Mouse (Mus musculus): ENCODE data around the gene Plbd2. TPM values are rescaled to one million over a fixed set of nuclear protein-coding genes. Genes with fewer than 3 reads are reported as not detected.

The Plbd2 gene
- polyA plus RNA-seq, 2 experiments: 4.3 to 10.3 TPM

GRCm38 (mm10) chr5:120536046-120536445, 32.6 kb upstream of the Plbd2 start:
- H3K36me3 ChIP-seq (replicated peaks; ENCODE audit: control insufficient read depth, insufficient read depth, low read depth): peaks cover 27% of the 10 kb centered on the region
- no peaks in the 10 kb centered on the region for H3K4me1 ChIP-seq (replicated peaks; ENCODE audit: control insufficient read depth in 2 of 2, insufficient read depth in 2 of 2, low read length in 1 of 2)
- H3K27ac ChIP-seq: no peak overlapping the region
- TF ChIP-seq EP300 (IDR thresholded peaks at IDR 0.05; ENCODE audit: low read depth) (no peak), CTCF (IDR thresholded peaks at IDR 0.05; ENCODE audit: low read depth) (no peak)
- H3K4me3 ChIP-seq (ENCODE audit: insufficient read depth in 1 of 2, low read depth in 2 of 2, low read length in 2 of 2): no peak overlapping the region
- no peak overlapping the region for H3K4me2 ChIP-seq (ENCODE audit: low read depth)
- no peaks in the 10 kb centered on the region for H3K9me3 ChIP-seq (ENCODE audit: control insufficient read depth, low read length)
- no peak for ATAC-seq (ENCODE audit: insufficient read depth)
- no peak for DNase-seq (ENCODE audit: low read depth in 3 of 3, low spot score in 3 of 3)
- no peaks in the 10 kb centered on the region for H3K27me3 ChIP-seq (ENCODE audit: control insufficient read depth, insufficient read depth, low read length)
- H3K9ac ChIP-seq (replicated peaks): no peak overlapping the region
- WGBS (ENCODE audit: insufficient replicate concordance): 83% methylated on average over 13 of the region's 13 CpGs

DNA sequence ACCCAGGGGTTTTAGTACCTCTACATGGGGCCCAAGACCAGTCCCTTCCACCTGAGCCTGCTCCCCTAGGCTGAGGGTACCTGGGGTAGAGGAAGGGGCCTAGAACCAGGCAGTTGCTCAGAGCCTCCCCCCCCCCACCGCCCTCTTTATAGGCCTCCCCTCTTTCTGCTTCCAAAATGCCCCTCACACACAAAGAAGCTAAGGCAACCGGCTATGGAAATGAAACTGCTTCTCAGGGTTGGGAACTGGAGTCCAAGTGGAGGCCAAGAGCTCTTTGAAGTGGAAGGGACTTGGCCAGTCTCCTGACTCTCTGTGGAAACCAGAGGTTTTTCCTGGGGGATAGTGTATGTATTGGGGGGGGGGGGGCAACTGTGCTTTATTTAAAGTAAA, 31.3 kb upstream of the Plbd2 start:
- H3K36me3 ChIP-seq (replicated peaks; ENCODE audit: control insufficient read depth, insufficient read depth, low read depth): peaks cover 16% of the 10 kb centered on the region

DNA sequence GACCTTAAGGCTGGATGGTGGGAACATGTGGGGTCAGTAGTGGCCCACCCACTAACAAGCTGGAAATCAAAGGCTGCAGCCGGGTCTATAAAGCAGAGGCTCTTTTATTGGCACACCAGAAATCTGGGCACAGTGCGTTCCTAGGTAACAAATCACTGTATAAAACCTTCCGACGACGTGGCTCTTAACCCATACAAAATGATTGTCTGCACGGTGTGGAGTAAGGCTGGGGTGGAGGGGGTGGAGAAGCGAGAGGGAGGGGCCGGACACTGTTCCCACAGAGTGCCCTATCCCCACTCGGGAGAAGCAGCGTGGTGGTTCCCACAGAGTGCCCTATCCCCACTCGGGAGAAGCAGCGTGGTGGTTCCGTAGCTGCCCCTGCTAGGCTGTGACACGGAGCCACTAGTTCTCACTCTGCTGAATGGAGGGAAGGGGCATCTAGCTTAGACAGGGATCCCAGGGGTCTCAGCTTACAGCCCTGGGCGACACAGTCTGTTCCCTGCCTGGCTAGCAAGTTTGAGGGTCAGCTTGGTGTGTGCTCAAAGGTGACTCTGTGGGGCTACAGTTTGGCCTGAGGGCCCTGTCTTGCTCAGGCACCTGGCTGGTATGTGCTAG, 30.8 kb upstream of the Plbd2 start:
- TF ChIP-seq EP300 (IDR thresholded peaks at IDR 0.05; ENCODE audit: low read depth): no peak
- TF ChIP-seq CTCF (IDR thresholded peaks at IDR 0.05; ENCODE audit: low read depth): no peak
- H3K36me3 ChIP-seq (replicated peaks; ENCODE audit: control insufficient read depth, insufficient read depth, low read depth): peaks cover 13% of the 10 kb centered on the region; the same call in 1 of the 2 replicates
- no peak overlapping the region for H3K4me3 ChIP-seq (ENCODE audit: insufficient read depth in 1 of 2, low read depth in 2 of 2, low read length in 2 of 2)
- no peak overlapping the region for H3K27ac ChIP-seq
- H3K4me1 ChIP-seq (replicated peaks; ENCODE audit: control insufficient read depth in 2 of 2, insufficient read depth in 2 of 2, low read length in 1 of 2): no peaks in the 10 kb centered on the region
- H3K4me2 ChIP-seq (ENCODE audit: low read depth): no peak overlapping the region
- WGBS (ENCODE audit: insufficient replicate concordance): 78% methylated on average over 15 of the region's 15 CpGs
- H3K27me3 ChIP-seq (ENCODE audit: control insufficient read depth, insufficient read depth, low read length): no peaks in the 10 kb centered on the region
- no peaks in the 10 kb centered on the region for H3K9me3 ChIP-seq (ENCODE audit: control insufficient read depth, low read length)
- ATAC-seq (ENCODE audit: insufficient read depth) (no peak), DNase-seq (ENCODE audit: low read depth in 3 of 3, low spot score in 3 of 3) (no peak)
- H3K9ac ChIP-seq (replicated peaks): no peak overlapping the region

More for the DNA sequence above, 31.3 kb upstream of the Plbd2 start:
- H3K27me3 ChIP-seq (ENCODE audit: control insufficient read depth, insufficient read depth, low read length): no peaks in the 10 kb centered on the region
- no peaks in the 10 kb centered on the region for H3K9me3 ChIP-seq (ENCODE audit: control insufficient read depth, low read length)
- DNase-seq (ENCODE audit: low read depth in 3 of 3, low spot score in 3 of 3) (no peak), ATAC-seq (ENCODE audit: insufficient read depth) (no peak)
- TF ChIP-seq EP300 (IDR thresholded peaks at IDR 0.05; ENCODE audit: low read depth): no peak
- no peak for TF ChIP-seq CTCF (IDR thresholded peaks at IDR 0.05; ENCODE audit: low read depth)
- H3K4me3 ChIP-seq (ENCODE audit: insufficient read depth in 1 of 2, low read depth in 2 of 2, low read length in 2 of 2): no peak overlapping the region
- H3K27ac ChIP-seq: no peak overlapping the region
- no peaks in the 10 kb centered on the region for H3K4me1 ChIP-seq (replicated peaks; ENCODE audit: control insufficient read depth in 2 of 2, insufficient read depth in 2 of 2, low read length in 1 of 2)
- WGBS (ENCODE audit: insufficient replicate concordance): 64% methylated on average over 2 of the region's 2 CpGs
- H3K9ac ChIP-seq (replicated peaks): no peak overlapping the region
- H3K4me2 ChIP-seq (ENCODE audit: low read depth): no peak overlapping the region

GRCm38 (mm10) chr5:120531631-120532030, 28.2 kb upstream of the Plbd2 start:
- H3K4me2 ChIP-seq (ENCODE audit: low read depth): no peak overlapping the region
- no peak overlapping the region for H3K9ac ChIP-seq (replicated peaks)
- no peaks in the 10 kb centered on the region for H3K27me3 ChIP-seq (ENCODE audit: control insufficient read depth, insufficient read depth, low read length)
- no peak for TF ChIP-seq CTCF (IDR thresholded peaks at IDR 0.05; ENCODE audit: low read depth)
- TF ChIP-seq EP300 (IDR thresholded peaks at IDR 0.05; ENCODE audit: low read depth): no peak
- ATAC-seq (ENCODE audit: insufficient read depth) (no peak), DNase-seq (ENCODE audit: low read depth in 3 of 3, low spot score in 3 of 3) (no peak)
- whole genome bisulfite sequencing (ENCODE audit: insufficient replicate concordance): 70% methylated on average over 8 of the region's 8 CpGs
- H3K27ac ChIP-seq: no peak overlapping the region
- H3K4me1 ChIP-seq (replicated peaks; ENCODE audit: control insufficient read depth in 2 of 2, insufficient read depth in 2 of 2, low read length in 1 of 2): no peaks in the 10 kb centered on the region
- H3K4me3 ChIP-seq (ENCODE audit: insufficient read depth in 1 of 2, low read depth in 2 of 2, low read length in 2 of 2): no peak overlapping the region
- no peaks in the 10 kb centered on the region for H3K9me3 ChIP-seq (ENCODE audit: control insufficient read depth, low read length)
- H3K36me3 ChIP-seq (replicated peaks; ENCODE audit: control insufficient read depth, insufficient read depth, low read depth): peaks cover 6% of the 10 kb centered on the region; the same call in 1 of the 2 replicates

DNA sequence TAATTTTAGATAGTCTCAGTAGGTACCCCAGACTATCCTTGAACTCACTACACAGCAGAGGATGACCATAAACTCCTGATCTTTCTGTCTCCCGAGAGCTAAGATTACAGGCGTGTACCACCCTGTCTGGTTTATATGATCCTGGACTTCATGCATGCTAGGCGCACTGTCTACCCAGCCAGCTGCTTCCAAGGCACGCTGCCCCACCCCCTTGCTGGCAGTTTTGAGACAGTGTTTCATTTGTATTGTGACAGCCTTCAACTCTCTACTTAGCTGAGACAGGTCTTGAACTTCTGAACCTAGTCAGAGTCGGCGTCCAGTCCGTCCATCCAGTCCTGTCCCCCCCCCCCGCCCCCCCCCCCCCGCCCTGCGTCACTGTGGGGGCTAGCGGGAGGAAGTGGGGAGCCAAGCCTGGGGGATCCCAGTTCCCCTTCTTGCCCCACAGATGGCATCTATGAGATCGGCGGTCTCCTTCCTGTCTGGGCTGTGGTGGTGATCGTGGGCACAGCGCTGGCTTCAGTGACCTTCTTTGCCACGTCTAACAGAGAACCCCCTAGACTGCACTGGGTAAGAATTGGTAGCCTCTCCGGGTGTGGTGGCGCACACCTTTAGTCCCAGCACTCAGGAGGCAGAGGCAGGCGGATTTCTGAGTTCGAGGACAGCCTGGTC, 24.0 kb upstream of the Plbd2 start:
- H3K9ac ChIP-seq (replicated peaks): no peak overlapping the region
- TF ChIP-seq EP300 (IDR thresholded peaks at IDR 0.05; ENCODE audit: low read depth) (no peak), CTCF (IDR thresholded peaks at IDR 0.05; ENCODE audit: low read depth) (no peak)
- WGBS (ENCODE audit: insufficient replicate concordance): 49% methylated on average over 16 of the region's 20 CpGs
- no peak for DNase-seq (ENCODE audit: low read depth in 3 of 3, low spot score in 3 of 3)
- H3K9me3 ChIP-seq (ENCODE audit: control insufficient read depth, low read length): no peaks in the 10 kb centered on the region
- no peak overlapping the region for H3K27ac ChIP-seq
- no peaks in the 10 kb centered on the region for H3K36me3 ChIP-seq (replicated peaks; ENCODE audit: control insufficient read depth, insufficient read depth, low read depth)
- H3K4me2 ChIP-seq (ENCODE audit: low read depth): no peak overlapping the region
- H3K27me3 ChIP-seq (ENCODE audit: control insufficient read depth, insufficient read depth, low read length): no peaks in the 10 kb centered on the region
- H3K4me1 ChIP-seq (replicated peaks; ENCODE audit: control insufficient read depth in 2 of 2, insufficient read depth in 2 of 2, low read length in 1 of 2): peaks cover 6% of the 10 kb centered on the region in 2 experiments
- ATAC-seq (ENCODE audit: insufficient read depth): no peak
- no peak overlapping the region for H3K4me3 ChIP-seq (ENCODE audit: insufficient read depth in 1 of 2, low read depth in 2 of 2, low read length in 2 of 2)

All from liver, embryonic 14.5 days (tissue).